Mouse (Mus musculus) ES-E14 (cell line): ENCODE data around the gene Mapk8ip3. TPM values are rescaled to one million over a fixed set of nuclear protein-coding genes. Genes with fewer than 3 reads are reported as not detected.
A peak's percentile ranks its signal among the peaks of the same experiment; 100 is the strongest.

Source experiments
- DNase-seq: peaks from one replicate; pipeline ENCODE4 v3.0.0-alpha.2; 2013; ENCODE audit warnings: low read depth, low spot score
- H3K27ac ChIP-seq: 2 replicates; pipeline ENCODE4 v1.5.1; 2012; ENCODE audit warnings: low read depth, mild to moderate bottlenecking, low read length, moderate library complexity, mixed read lengths; ENCODE audit not compliant: poor library complexity, insufficient read depth, severe bottlenecking
- H3K36me3 ChIP-seq: 2 replicates; pipeline ENCODE4 v1.6.1; 2012; ENCODE audit warnings: mild to moderate bottlenecking, low read length, moderate library complexity, mixed read lengths; ENCODE audit not compliant: control insufficient read depth, poor library complexity, insufficient read depth, severe bottlenecking
- H3K4me1 ChIP-seq, 2 experiments: fragments of 150-350 bp in 1 of 2; sonication (generic) in 1 of 2; 2 replicates each; pipeline ENCODE4 v1.6.1; 2012; ENCODE audit warnings: low read length in 2 of 2, mild to moderate bottlenecking in 1 of 2, mixed read lengths in 1 of 2; ENCODE audit not compliant: control insufficient read depth in 2 of 2, insufficient read depth in 2 of 2, poor library complexity in 1 of 2
- H3K4me3 ChIP-seq, 2 experiments: fragments of 150-350 bp in 1 of 2; sonication (generic) in 1 of 2; 2 replicates each; pipeline ENCODE4 v1.5.1; 2012; ENCODE audit warnings: low read length in 2 of 2, low read depth in 1 of 2, mild to moderate bottlenecking in 1 of 2, mixed read lengths in 1 of 2; ENCODE audit not compliant: insufficient read depth in 1 of 2, poor library complexity in 1 of 2, severe bottlenecking in 1 of 2
- H3K9ac ChIP-seq: 2 replicates; pipeline ENCODE4 v1.6.1; 2012; ENCODE audit warnings: low read depth, mild to moderate bottlenecking, low read length, mixed read lengths; ENCODE audit not compliant: poor library complexity, insufficient read depth, severe bottlenecking
- H3K9me3 ChIP-seq: fragments of 150-350 bp; sonication (generic); 2 replicates; pipeline ENCODE4 v1.6.1; 2012; ENCODE audit warnings: low read depth, mild to moderate bottlenecking, low read length; ENCODE audit not compliant: control insufficient read depth, insufficient read depth
- CHD2 ChIP-seq: IDR thresholded peaks from 2 replicates; pipeline ENCODE4 v1.6.1; 2014; ENCODE audit warnings: mild to moderate bottlenecking, low read depth, low read length, inconsistent platforms
- HCFC1 ChIP-seq: IDR thresholded peaks from 2 replicates; pipeline ENCODE4 v1.6.1; 2012; ENCODE audit warnings: low read length, inconsistent platforms, borderline replicate concordance; ENCODE audit not compliant: insufficient read depth
- MAFK ChIP-seq: IDR thresholded peaks from 2 replicates; pipeline ENCODE4 v1.6.1; 2014; ENCODE audit warnings: mild to moderate bottlenecking, low read depth, low read length, inconsistent platforms; ENCODE audit not compliant: insufficient read depth
- ZC3H11A ChIP-seq: IDR thresholded peaks from 2 replicates; pipeline ENCODE4 v1.6.1; 2012; ENCODE audit warnings: low read depth, mild to moderate bottlenecking, inconsistent platforms, low read length, borderline replicate concordance
- ZNF384 ChIP-seq: IDR thresholded peaks from 2 replicates; pipeline ENCODE4 v1.6.1; 2012; ENCODE audit warnings: low read depth, low read length, inconsistent platforms
- in situ Hi-C, 2 experiments: fragments of 600-800 bp; cut with MboI; formaldehyde crosslinking; loops; one replicate each; pipeline ENCODE4 v1.15.1; 2025; ENCODE audit warnings: low sequenced_read_pairs in 2 of 2, inconsistent platforms in 1 of 2; ENCODE audit not compliant: unreplicated experiment in 2 of 2
- total RNA-seq: library from RNA; depleted of rRNA; stranded (reverse); fragments of 300-350 nt; gene quantifications from 2 replicates; pipeline ENCODE4 v1.2.3, GENCODE M21; 2012

Gene Mapk8ip3
- total RNA-seq, 1 experiment = 55.7 TPM

DNA sequence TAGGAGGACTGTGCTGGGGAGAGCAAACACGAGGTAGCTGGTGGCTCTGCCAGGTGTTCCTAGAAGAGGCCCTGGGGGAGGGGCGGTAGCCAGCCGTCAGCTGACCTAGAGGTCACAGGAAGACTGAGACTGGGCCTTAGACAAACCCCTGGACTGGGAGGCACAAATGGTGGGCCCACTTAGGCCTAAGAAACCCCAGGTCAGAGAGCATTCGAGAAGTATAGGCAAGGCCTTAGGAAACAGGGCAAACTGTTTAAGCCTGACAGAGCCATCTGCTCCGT is 58.7 kb downstream of the Mapk8ip3 start:
- DNase-seq = no peak
- Histone ChIP-seq H3K4me3 (peak overlapping the region; percentile 16 to 33), H3K27ac (no peak overlapping the region; the same call in 1 of the 2 replicates), H3K36me3 (peaks cover 6% of the 10 kb centered on the region; the same call in 1 of the 2 replicates), H3K9ac (peak overlapping the region; percentile 67), H3K9me3 (no peaks in the 10 kb centered on the region), H3K4me1 (peaks cover 5 to 23% of the 10 kb centered on the region in 2 experiments; a peak in 2 of 4 replicates)
- in situ Hi-C loops = no loop called here
- no peak for TF ChIP-seq CHD2
- no peak for TF ChIP-seq MAFK
- no peak for TF ChIP-seq ZC3H11A
- no peak for TF ChIP-seq ZNF384
- no peak for TF ChIP-seq HCFC1

DNA sequence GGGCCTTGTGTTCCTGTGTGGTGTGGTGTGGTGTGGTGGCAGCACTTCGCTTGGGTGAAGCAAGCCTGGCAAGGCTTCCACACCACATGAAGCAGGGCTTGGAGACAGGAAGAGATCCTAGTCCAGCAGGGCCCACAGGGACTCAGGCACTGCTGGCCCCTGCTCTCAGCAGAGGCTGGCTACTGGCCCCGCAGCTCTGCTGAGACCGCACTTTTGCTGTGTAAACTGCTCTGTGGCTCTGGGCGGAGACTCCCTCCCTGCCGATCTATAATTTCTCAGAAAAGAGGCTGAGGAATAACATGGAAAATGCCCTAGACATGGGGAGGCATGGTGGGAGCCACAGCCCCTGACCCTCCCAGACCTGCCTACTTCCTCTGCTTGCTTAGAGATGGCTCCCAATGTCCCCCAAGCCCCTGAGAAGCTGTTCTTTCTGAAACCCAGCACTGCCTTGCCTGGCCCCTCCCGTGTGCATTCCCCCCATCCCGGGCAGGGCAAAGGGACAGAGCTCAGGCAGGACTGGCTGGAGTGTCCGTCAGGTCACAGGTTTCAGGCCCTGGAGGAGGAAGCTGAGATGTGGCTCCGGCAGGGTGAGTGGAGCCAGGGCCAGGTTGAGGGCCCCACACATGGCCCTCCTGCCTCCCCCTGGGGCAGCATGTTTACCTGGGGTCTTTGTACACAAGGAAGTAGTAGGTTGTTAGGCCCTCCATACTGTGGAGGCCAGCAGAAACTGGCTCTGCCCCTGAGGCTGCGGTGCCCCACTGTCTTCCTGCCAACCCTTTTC is 59.3 kb downstream of the Mapk8ip3 start:
- Histone ChIP-seq H3K36me3 (peaks cover under 1% of the 10 kb centered on the region; the same call in 1 of the 2 replicates), H3K9ac (peak overlapping the region; percentile 67), H3K9me3 (no peaks in the 10 kb centered on the region), H3K4me1 (peaks cover 5 to 26% of the 10 kb centered on the region in 2 experiments; a peak in 2 of 4 replicates), H3K27ac (peak overlapping the region; percentile 49; the same call in 1 of the 2 replicates), H3K4me3 (peak overlapping the region; percentile 16 to 33)
- TF ChIP-seq ZNF384 (no peak), ZC3H11A (no peak), CHD2 (no peak), HCFC1 (no peak), MAFK (no peak)
- in situ Hi-C loops = no loop called here
- no peak for DNase-seq

DNA sequence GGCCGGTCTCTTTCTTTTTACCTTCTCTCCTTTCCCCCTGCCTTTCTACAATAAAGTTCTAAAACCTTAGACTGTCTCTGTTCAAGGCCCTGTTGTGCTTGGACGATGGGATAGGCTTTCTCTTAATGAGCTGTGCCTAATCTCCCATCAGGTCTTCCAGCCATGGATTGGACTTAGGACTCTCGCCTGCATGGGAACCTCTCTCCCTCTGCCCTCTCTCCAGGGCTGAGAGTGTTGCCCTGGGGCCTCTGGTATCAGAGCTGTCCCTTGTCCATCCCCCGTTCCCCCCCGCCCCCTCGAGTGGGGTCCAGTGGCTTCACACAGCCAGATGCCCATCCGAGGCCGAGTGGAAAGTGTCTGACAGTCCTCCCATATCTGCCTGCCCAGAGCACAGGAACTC is 61.8 kb downstream of the Mapk8ip3 start:
- Histone ChIP-seq H3K9ac (no peak overlapping the region), H3K9me3 (no peaks in the 10 kb centered on the region), H3K27ac (peak overlapping the region; percentile 33; the same call in 1 of the 2 replicates), H3K4me1 (peaks cover 8 to 21% of the 10 kb centered on the region in 2 experiments; a peak in 3 of 4 replicates), H3K36me3 (no peaks in the 10 kb centered on the region), H3K4me3 (no peak overlapping the region)
- in situ Hi-C loops = no loop called here
- TF ChIP-seq HCFC1 = no peak
- no peak for DNase-seq

DNA sequence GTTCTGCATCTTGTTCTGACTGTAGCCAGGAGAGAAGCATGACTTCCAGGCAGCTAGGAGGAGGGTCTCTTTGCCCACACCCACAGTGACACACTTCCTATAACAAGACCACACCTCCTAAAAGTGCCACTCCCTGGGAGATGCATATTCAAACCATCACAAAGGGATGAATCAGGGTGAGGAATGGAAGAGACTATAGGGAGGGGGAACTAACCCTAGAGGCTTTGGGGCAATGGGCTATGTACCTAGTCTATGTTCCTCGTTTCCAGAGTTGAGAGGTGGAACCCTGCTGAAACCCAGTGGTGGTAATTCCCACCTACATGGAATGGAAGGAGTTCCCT is 62.4 kb downstream of the Mapk8ip3 start:
- Histone ChIP-seq H3K9ac (no peak overlapping the region), H3K27ac (peak overlapping the region; percentile 69; the same call in 1 of the 2 replicates), H3K4me1 (peaks cover 8 to 21% of the 10 kb centered on the region in 2 experiments; a peak in 3 of 4 replicates), H3K36me3 (no peaks in the 10 kb centered on the region), H3K9me3 (no peaks in the 10 kb centered on the region), H3K4me3 (no peak overlapping the region)
- TF ChIP-seq CHD2 (no peak), ZC3H11A (no peak), HCFC1 (no peak), MAFK (no peak), ZNF384 (no peak)
- in situ Hi-C loops = no loop called here
- DNase-seq = no peak
